In genomic region chr4:136246568-136246969, GRCm38 (mm10) we compare ENCODE assay signal across 9 mouse cellular contexts. TPM values are rescaled to one million over a fixed set of nuclear protein-coding genes. Genes with fewer than 3 reads are reported as not detected.
A peak's percentile ranks its signal among the peaks of the same experiment; 100 is the strongest.
DNase-seq lines count a peak whose midpoint lies in the region; ATAC-seq lines count a peak whose summit lies in the region.
"Had no signal": no experiment of that assay in that cellular context is flagged by ENCODE, and none has a peak within 500 bp of the region (broad histone marks: within the 10 kb centered on the region; RNA-seq: fewer than 3 reads in every experiment).

No protein-coding gene starts in this region.

- no peaks in the 10 kb centered on the region for H3K36me3 ChIP-seq in midbrain, embryonic 14.5 days (ENCODE audit: control insufficient read depth, insufficient read depth, low read length)
- H3K36me3 ChIP-seq in midbrain, embryonic 13.5 days, result no peaks in the 10 kb centered on the region
- no peaks in the 10 kb centered on the region for H3K36me3 ChIP-seq in liver, embryonic 16.5 days (ENCODE audit: control insufficient read depth, insufficient read depth)

- ATAC-seq in midbrain, embryonic 14.5 days (ENCODE audit: low FRiP score, low TSS enrichment), result no peak
- ATAC-seq in midbrain, embryonic 13.5 days, result no peak
- peak; percentile 20; the same call in 1 of the 2 replicates for ATAC-seq in liver, embryonic 16.5 days (ENCODE audit: low read depth)

- no peak overlapping the region for H3K4me2 ChIP-seq in midbrain, embryonic 14.5 days (ENCODE audit: low read length)
- no peak overlapping the region for H3K4me2 ChIP-seq in midbrain, embryonic 13.5 days (replicated peaks)
- H3K4me2 ChIP-seq in liver, embryonic 16.5 days (ENCODE audit: low read depth, low read length), result peak overlapping the region; percentile 52

- peak; percentile 13 for DNase-seq in embryo, embryonic 10 days (ENCODE audit: low spot score)
- DNase-seq in embryo, embryonic 9.5 days (ENCODE audit: extremely low spot score), result no peak
- peak; percentile 19 for DNase-seq in midbrain, embryonic 14.5 days
- DNase-seq in left cerebral cortex, adult 18-20 months (ENCODE audit: low spot score in 2 of 2), result no peak
- DNase-seq in adrenal gland, postnatal 25 days, result no peak
- DNase-seq in thymus, postnatal 4 days, result no peak
- DNase-seq: adrenal gland, adult 8-10 months had no signal

- peaks cover 52% of the 10 kb centered on the region for H3K27me3 ChIP-seq in midbrain, embryonic 14.5 days (ENCODE audit: control insufficient read depth, insufficient read depth, low read length)
- H3K27me3 ChIP-seq in midbrain, embryonic 13.5 days, result peaks cover 76% of the 10 kb centered on the region
- H3K27me3 ChIP-seq in liver, embryonic 16.5 days (ENCODE audit: control insufficient read depth, insufficient read depth, low read depth, low read length), result peaks cover 54% of the 10 kb centered on the region

- H3K27ac ChIP-seq in midbrain, embryonic 14.5 days (replicated peaks; ENCODE audit: low read depth, low read length), result no peak overlapping the region
- H3K27ac ChIP-seq in midbrain, embryonic 13.5 days, result no peak overlapping the region
- no peak overlapping the region for H3K27ac ChIP-seq in liver, embryonic 16.5 days (ENCODE audit: low read length)

- no peak overlapping the region for H3K4me3 ChIP-seq in midbrain, embryonic 14.5 days (replicated peaks; ENCODE audit: low read depth, low read length)
- H3K4me3 ChIP-seq in midbrain, embryonic 13.5 days (replicated peaks), result no peak overlapping the region
- H3K4me3 ChIP-seq in liver, embryonic 16.5 days (ENCODE audit: low read depth, low read length), result no peak overlapping the region

- 4% methylated on average over 12 of the region's 12 CpGs for WGBS in midbrain, embryonic 14.5 days
- 3% methylated on average over 12 of the region's 12 CpGs for WGBS in midbrain, embryonic 13.5 days
- WGBS in liver, embryonic 16.5 days (ENCODE audit: insufficient replicate concordance), result 6% methylated on average over 12 of the region's 12 CpGs

- H3K9me3 ChIP-seq in midbrain, embryonic 14.5 days (ENCODE audit: control insufficient read depth, low read length), result no peaks in the 10 kb centered on the region
- no peaks in the 10 kb centered on the region for H3K9me3 ChIP-seq in midbrain, embryonic 13.5 days
- no peaks in the 10 kb centered on the region for H3K9me3 ChIP-seq in liver, embryonic 16.5 days (replicated peaks; ENCODE audit: control insufficient read depth, low read length)

- H3K9ac ChIP-seq in midbrain, embryonic 14.5 days (replicated peaks; ENCODE audit: low read length), result no peak overlapping the region
- H3K9ac ChIP-seq in midbrain, embryonic 13.5 days (replicated peaks), result no peak overlapping the region
- no peak overlapping the region for H3K9ac ChIP-seq in liver, embryonic 16.5 days (ENCODE audit: low read depth, low read length)

- H3K4me1 ChIP-seq in midbrain, embryonic 14.5 days (ENCODE audit: control insufficient read depth, insufficient read depth, low read length), result peaks cover 18% of the 10 kb centered on the region
- peaks cover 35% of the 10 kb centered on the region for H3K4me1 ChIP-seq in midbrain, embryonic 13.5 days (replicated peaks)
- H3K4me1 ChIP-seq in liver, embryonic 16.5 days (ENCODE audit: control insufficient read depth, low read depth, low read length), result no peaks in the 10 kb centered on the region; the same call in 1 of the 2 replicates

RNA-seq across cellular contexts. Expression of gene Tcea3, which starts 1.0 kb away (rescaled TPM):
- 0.18 and 1.2 TPM in 2 replicates for polyA plus RNA-seq in midbrain, embryonic 14.5 days (2014; fragmentation: Nextera tagmentation; extraction: Ambion mirVana)
- polyA plus RNA-seq in midbrain, embryonic 13.5 days (2015; fragmentation: Nextera tagmentation; extraction: Ambion mirVana), result 0.87 and 1.1 TPM in 2 replicates
- polyA plus RNA-seq in liver, embryonic 16.5 days (2015; fragmentation: Nextera tagmentation; extraction: Ambion mirVana), result 25.3 and 29.8 TPM in 2 replicates
- under 1 TPM; 0.49 to 0.77 TPM for total RNA-seq in left cerebral cortex, adult 18-20 months (2021)
- 2.3 TPM in 2 replicates for total RNA-seq in adrenal gland, postnatal 25 days (2021)

RNA-seq across cellular contexts. Expression of gene Zfp46, which starts 37.9 kb away (rescaled TPM):
- polyA plus RNA-seq in midbrain, embryonic 14.5 days (2014; fragmentation: Nextera tagmentation; extraction: Ambion mirVana), result 31.1 and 47.7 TPM in 2 replicates
- 39.5 and 40.7 TPM in 2 replicates for polyA plus RNA-seq in midbrain, embryonic 13.5 days (2015; fragmentation: Nextera tagmentation; extraction: Ambion mirVana)
- 2.8 and 3.5 TPM in 2 replicates for polyA plus RNA-seq in liver, embryonic 16.5 days (2015; fragmentation: Nextera tagmentation; extraction: Ambion mirVana)
- total RNA-seq in left cerebral cortex, adult 18-20 months (2021), result 10 to 100 TPM; 41.5 to 43.6 TPM
- 20.0 and 22.0 TPM in 2 replicates for total RNA-seq in adrenal gland, postnatal 25 days (2021)

RNA-seq across cellular contexts. Expression of gene Asap3, which starts 40.4 kb away (rescaled TPM):
- polyA plus RNA-seq in midbrain, embryonic 14.5 days (2014; fragmentation: Nextera tagmentation; extraction: Ambion mirVana), result 1.8 and 3.4 TPM in 2 replicates
- polyA plus RNA-seq in midbrain, embryonic 13.5 days (2015; fragmentation: Nextera tagmentation; extraction: Ambion mirVana), result 3.9 and 4.5 TPM in 2 replicates
- polyA plus RNA-seq in liver, embryonic 16.5 days (2015; fragmentation: Nextera tagmentation; extraction: Ambion mirVana), result 2.2 and 3.0 TPM in 2 replicates
- 1 to 10 TPM; 2.6 to 3.0 TPM for total RNA-seq in left cerebral cortex, adult 18-20 months (2021)
- total RNA-seq in adrenal gland, postnatal 25 days (2021), result 1.8 and 2.8 TPM in 2 replicates

Comparison
In these comparisons a context has a peak if more than half of its experiments do, and no peak if none do; other contexts are left out.
1. DNase-seq: peak in embryo, embryonic 10 days (single experiment) and midbrain, embryonic 14.5 days (single experiment); none in embryo, embryonic 9.5 days (single experiment), left cerebral cortex, adult 18-20 months (0 of 2), adrenal gland, postnatal 25 days (single experiment) and thymus, postnatal 4 days (single experiment).
2. RNA of gene Tcea3, which starts 1.0 kb away (polyA plus RNA-seq): 25.3 to 29.8 TPM in liver, embryonic 16.5 days; 0.18 to 1.2 TPM in midbrain, embryonic 14.5 days and 0.87 to 1.1 TPM in midbrain, embryonic 13.5 days; every median in the first group is over 10 times any median in the second.